Mouse (Mus musculus) c-Kit-positive CD71-positive TER-119-positive erythroid progenitor cells, embryonic 14.5 days (primary cell): ENCODE measurements around the gene Ccnd3.

Source experiments
- DNase-seq: peaks from one replicate; pipeline ENCODE4 v3.0.0-alpha.2; 2013; ENCODE audit warnings: low spot score

Gene Ccnd3

DNA sequence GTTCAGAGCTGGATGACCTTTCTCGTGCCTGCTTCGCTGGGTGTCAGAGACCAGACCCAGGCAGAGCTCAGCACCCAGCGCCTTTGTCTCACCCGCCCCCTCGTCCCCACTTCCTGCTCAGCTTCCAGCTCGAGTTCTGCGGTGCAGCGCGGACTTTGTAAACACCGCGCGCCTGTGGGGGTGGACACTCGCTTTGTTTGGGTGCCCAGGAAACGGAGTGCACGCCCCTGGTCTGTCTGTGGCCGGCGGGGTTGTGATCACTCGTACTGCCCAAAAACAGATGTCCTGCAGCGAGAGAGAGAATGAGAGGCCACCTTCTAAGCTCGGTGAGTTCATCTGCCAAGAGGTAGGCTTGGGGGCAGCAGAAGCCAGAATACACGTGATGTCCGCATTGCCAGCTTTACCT, at the start of gene Ccnd3:
Ccnd3 (plus strand) TSS at position 111 of the 406 bp plus-strand sequence.
- DNase-seq = no peak

- no peak for DNase-seq
Measured at GRCm38 (mm10) chr17:47458310-47458709, 46.5 kb upstream of the Ccnd3 start.

- DNase-seq = no peak
Measured at GRCm38 (mm10) chr17:47458936-47459335, 45.9 kb upstream of the Ccnd3 start.

DNA sequence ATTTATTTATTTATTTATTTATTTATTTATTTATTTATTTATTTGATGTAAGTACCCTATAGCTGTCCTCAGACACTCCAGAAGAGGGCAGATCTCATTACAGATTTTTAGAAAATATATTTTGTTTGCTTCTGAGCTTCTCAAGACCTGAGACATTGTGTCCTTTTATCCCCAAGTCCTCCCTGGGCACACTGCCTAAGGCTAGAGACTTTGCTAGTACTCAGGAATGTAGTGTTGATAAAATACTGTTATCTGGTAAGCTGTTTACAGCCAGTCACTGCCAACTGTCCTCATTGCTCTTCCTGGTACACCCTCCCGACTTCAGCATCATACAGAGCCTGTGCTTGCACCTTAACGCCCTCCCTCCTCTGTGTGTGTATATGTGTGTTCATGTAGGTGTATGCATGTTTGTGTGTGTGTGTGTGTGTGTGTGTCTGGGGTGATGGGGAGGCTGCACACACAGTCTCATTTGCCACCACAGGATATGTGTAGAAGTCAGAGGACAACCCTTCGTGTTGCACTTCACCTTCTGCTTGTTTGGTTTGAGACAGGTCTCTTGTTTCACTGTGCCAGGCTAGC, 45.4 kb upstream of the Ccnd3 start:
- no peak for DNase-seq

DNA sequence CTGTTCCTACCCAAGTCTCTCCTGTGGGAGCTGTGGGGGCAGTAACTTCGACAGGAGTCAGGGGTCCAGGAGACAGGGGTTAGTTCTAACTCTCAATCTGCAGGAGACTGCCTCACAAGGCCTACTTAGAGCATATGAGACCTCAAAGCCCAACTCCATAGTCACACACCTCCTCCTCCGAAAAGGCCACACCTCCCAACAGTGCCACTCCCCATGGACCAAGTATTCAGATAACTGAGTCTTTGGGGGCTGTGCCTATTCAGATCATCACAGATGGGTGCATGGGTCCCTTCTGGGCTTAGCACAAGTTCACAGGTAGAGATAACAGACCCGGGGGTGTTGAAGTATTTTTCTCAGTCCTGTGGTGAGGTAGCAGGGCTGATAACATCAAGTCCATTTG, 43.2 kb upstream of the Ccnd3 start:
- DNase-seq = no peak

GRCm38 (mm10) chr17:47462209-47462608, 42.6 kb upstream of the Ccnd3 start:
- DNase-seq = no peak

DNA sequence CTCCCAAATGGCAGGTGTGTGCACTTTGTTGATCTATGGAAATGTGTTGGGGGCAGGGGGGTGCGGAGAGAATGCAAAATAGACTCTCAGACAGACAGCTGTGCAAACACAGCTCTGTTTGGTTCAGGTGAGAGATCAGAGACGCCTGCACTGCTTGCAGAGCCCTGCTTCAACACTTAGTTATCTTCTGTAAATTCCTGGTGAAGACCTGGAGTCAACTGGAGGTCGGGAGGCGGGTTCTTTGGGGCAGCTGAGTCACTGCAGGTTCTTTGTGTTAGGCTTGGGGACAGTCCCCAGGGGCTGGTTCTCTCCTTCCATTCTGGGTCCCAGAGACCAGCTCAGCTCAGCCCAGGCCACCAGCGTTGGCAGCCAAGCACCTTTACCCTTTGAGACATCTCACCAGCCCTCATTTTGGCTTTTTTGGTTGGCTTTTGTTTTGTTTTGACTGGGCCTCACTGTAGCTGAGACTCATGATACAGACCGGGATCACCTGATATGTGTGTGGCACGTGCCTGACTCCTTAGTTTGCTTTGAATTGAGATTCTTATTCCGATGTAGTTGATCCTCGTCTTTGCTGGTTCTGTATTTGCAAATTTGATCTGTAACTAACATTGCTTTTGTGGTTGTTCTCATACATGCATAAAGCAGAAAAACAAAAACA, 42.0 kb upstream of the Ccnd3 start:
- DNase-seq = no peak

GRCm38 (mm10) chr17:47464248-47464965, 40.4 kb upstream of the Ccnd3 start:
- DNase-seq = no peak

- DNase-seq = no peak
Measured at GRCm38 (mm10) chr17:47465016-47465415, 39.8 kb upstream of the Ccnd3 start.

DNA sequence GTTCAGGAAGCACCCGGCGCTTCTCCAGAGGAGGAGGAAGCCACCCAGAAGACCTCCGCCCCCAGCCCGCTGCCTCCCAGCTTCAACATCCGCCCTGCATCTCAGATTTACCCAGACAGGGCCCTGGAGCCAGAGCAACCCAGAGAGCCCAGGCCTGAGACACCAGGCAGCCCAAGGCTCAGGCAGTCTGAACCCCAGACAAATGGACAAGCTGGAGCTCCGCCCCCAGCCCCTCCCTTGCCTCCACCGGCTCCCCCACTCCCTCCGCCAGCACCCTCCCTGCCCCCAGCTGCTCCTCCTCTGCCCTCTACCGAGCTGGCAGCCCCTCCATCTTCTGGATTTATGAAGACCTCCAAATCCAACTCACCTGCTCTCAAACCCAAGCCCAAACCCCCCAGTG, 38.6 kb upstream of the Ccnd3 start:
- no peak for DNase-seq

DNA sequence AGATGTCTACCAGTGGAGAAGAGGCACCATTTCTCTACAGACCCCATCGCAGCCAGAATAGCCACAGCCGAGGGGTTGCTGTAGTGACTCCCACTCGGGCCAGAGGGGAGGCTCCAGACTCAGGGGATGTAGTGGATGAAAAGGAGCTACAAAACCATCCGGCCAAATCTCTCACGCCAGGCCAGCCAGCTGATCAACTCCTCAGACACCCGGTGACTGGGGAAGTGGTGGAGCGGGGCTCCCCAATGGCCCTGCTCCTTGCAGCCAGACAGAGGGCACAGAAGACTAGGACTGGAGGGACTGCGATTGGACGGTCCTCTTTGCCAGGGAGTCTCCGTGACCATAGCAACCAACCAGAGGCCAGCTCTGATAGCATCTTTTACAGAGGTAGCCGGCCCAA, 37.2 kb upstream of the Ccnd3 start:
- no peak for DNase-seq

- no peak for DNase-seq
Measured at GRCm38 (mm10) chr17:47468063-47468462, 36.8 kb upstream of the Ccnd3 start.

GRCm38 (mm10) chr17:47468466-47468865, 36.4 kb upstream of the Ccnd3 start:
- no peak for DNase-seq

DNA sequence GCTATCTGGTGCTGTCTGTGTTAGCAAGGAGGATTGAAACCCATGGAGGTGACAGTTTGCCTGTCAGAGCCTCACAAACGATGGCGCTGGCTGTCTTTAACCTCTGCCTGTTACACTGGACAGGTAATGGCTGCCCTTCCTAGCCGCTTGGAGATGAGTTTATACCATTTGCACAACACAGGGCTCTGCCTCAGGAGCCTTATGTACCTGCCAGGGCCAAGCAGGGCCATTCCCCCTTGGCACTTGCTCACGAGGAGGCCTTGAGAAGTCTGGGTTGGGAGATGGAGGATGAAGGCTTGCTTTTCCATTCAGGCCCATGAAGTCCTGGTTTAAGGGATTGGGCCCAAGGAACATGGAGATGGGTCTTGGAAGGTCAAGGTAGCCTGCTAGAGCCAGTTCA, 35.2 kb upstream of the Ccnd3 start:
- no peak for DNase-seq

GRCm38 (mm10) chr17:47470121-47470520, 34.7 kb upstream of the Ccnd3 start:
- DNase-seq = no peak

- no peak for DNase-seq
Measured at GRCm38 (mm10) chr17:47470686-47471085, 34.2 kb upstream of the Ccnd3 start.

DNA sequence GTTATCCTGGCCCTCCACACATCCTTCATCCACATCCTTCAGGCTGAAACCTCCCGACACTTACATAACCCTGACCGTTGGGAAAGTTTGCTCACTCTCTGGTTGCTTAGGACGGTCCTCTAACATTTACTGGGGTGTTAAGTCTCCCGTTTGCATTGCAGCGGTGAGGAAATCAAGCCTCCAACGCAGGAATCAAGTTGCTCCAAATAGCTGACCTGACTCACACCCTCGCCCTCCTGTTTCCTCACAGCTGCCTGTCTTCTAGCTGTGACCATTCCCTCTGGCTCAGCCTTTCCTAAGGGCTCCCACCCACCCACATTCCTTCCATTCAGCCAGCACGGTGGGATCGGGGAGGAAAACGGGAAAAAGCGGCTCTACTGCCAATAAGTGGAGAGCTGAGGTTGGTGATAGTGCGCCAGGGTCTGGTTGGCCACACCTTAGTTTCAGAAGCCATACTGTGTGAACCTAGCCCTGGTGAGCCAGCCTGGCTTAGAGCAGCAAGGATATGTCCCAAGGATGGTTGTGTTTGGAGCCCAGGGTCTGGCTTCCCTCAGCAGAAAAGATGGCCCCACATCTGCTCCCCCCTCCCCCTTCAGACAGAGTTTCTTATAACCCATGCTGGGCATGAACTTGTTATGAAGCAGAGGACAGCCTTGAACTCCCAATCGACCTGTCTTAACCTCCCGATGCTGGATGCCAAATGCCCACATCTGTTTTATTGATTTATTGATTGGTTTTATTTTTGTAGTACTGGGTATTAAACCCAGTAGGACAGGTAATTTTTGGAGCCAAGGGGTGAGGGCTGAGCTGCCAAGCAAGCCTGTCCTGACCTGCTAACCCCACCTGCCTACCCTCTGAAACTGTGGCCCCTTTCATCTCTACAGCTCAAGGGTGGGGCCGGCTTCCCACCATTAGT, 32.2 kb upstream of the Ccnd3 start:
- no peak for DNase-seq

GRCm38 (mm10) chr17:47473434-47473974, 31.3 kb upstream of the Ccnd3 start:
- peak; percentile 43 for DNase-seq

GRCm38 (mm10) chr17:47474250-47474649, 30.6 kb upstream of the Ccnd3 start:
- DNase-seq = no peak

DNA sequence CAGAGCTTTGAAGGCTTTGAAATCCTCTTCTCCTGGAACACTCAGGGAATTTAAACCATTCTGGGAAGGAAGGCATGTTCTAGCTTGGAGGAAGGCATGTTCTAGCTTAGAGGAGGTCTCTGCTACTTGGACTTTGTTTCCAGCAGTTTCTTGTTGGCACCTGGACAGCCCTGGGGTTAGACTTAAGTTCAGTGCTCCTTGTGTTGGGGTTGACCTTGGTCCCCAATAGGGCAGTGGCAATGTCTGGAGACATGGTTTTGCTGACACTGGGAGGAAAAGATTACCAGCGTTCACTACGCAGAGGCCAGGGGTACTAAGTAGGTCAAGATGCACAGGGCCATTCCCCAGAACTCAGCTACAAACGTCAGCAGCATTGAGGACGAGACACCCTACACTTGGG, 29.7 kb upstream of the Ccnd3 start:
- no peak for DNase-seq

GRCm38 (mm10) chr17:47475714-47476113, 29.1 kb upstream of the Ccnd3 start:
- peak; percentile 56 for DNase-seq

DNA sequence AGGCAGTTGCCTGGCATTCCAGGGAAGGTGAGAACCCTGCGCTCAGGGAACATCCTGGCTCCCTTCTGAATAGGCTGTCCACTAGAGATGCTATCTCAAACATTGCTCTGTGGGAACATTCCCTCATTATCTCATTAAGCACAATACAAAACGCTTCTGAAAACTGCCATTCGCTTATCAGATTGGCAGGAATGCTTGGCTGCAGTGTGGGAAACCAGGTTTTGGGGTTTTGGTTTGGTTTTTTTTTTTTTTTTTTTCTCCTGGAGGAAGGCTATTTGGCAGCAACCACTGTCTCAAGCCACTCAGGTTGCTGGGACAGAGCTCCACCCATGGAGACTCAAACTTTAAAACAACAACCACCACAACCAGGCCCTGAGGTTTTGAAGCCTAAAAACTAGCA, 25.0 kb upstream of the Ccnd3 start:
- no peak for DNase-seq
